Mouse (Mus musculus) lung, postnatal 0 days (tissue): Measurements from ENCODE around the gene Irf9.

Experiments used
- CTCF ChIP-seq: IDR thresholded peaks from 2 replicates; pipeline ENCODE4 v1.5.1; 2016; ENCODE audit warnings: antibody characterized with exemption, mild to moderate bottlenecking
- EP300 ChIP-seq: IDR thresholded peaks from 2 replicates; pipeline ENCODE4 v1.6.1; 2016; ENCODE audit warnings: antibody characterized with exemption, mild to moderate bottlenecking, control low read depth

- TF ChIP-seq CTCF (no peak), EP300 (no peak)
These were observed 7.2 kb upstream of the Irf9 start for GRCm38 (mm10) chr14:55596036-55596690.
